Mouse (Mus musculus) bone marrow macrophage, adult 2 months (primary cell): ENCODE measurements around the gene Cyp2w1.

Experiments used
- CTCF ChIP-seq: IDR thresholded peaks from 2 replicates; pipeline ENCODE4 v1.5.1; 2012; ENCODE audit warnings: low read depth, mild to moderate bottlenecking, low read length, moderate library complexity
- POLR2A ChIP-seq: IDR thresholded peaks from 2 replicates; pipeline ENCODE4 v1.6.1; 2012; ENCODE audit warnings: mild to moderate bottlenecking, low read depth, low read length, borderline replicate concordance

DNA sequence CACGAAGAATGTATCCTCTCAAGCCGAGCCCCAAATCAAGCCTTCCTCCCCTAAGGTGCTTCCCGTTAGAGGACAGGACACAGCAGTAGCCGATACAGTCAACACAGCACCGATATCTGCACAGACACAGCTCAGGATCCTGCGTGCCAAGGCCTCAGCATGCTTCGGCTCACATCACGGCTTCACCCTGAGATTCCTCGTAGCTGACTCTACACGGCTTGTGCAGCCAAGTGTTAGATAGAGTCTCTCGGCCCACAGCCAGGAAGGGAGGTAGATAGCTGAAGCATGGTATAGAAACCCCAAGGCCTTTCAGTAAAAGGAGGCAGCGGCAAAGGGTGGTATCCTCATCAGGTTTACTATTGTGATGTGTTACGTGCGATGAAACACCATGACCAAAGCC is 47.6 kb downstream of the Cyp2w1 start:
- TF ChIP-seq CTCF (no peak), POLR2A (no peak)
